Mouse (Mus musculus) liver, adult 2 months (tissue): ENCODE measurements around the gene Ndufc1. TPM values are rescaled to one million over a fixed set of nuclear protein-coding genes. Genes with fewer than 3 reads are reported as not detected.
"Not testable (repeated sequence)": the region's sequence is repeated elsewhere in the genome, so short reads cannot be mapped to it uniquely, and the experiment has no call there.

Experiments used
- DNase-seq: peaks from one replicate; pipeline ENCODE4 v3.0.0-alpha.2; 2011; ENCODE audit warnings: low read depth, low spot score; ENCODE audit errors: extremely low read depth
- H3K27ac ChIP-seq: fragments of 200-500 bp; replicated peaks from 2 replicates; pipeline ENCODE4 v1.5.1; 2012; ENCODE audit warnings: low read depth, mild to moderate bottlenecking, control low read depth, inconsistent platforms, low read length; ENCODE audit not compliant: insufficient read depth
- H3K27me3 ChIP-seq: fragments of 200-500 bp; 2 replicates; pipeline ENCODE4 v1.6.1; 2012; ENCODE audit warnings: mild to moderate bottlenecking, moderate library complexity, low read length, inconsistent platforms; ENCODE audit not compliant: control insufficient read depth, insufficient read depth
- H3K36me3 ChIP-seq: fragments of 200-500 bp; 2 replicates; pipeline ENCODE4 v1.6.1; 2012; ENCODE audit warnings: low read length, inconsistent platforms; ENCODE audit not compliant: control insufficient read depth, insufficient read depth
- H3K4me1 ChIP-seq: fragments of 200-500 bp; 2 replicates; pipeline ENCODE4 v1.6.1; 2011; ENCODE audit warnings: low read length; ENCODE audit not compliant: control insufficient read depth, insufficient read depth
- H3K4me3 ChIP-seq: fragments of 200-500 bp; 2 replicates; pipeline ENCODE4 v1.5.1; 2011; ENCODE audit warnings: low read depth, mild to moderate bottlenecking, control low read depth, low read length, moderate library complexity; ENCODE audit not compliant: insufficient read depth
- H3K79me2 ChIP-seq: fragments of 200-500 bp; 2 replicates; pipeline ENCODE4 v1.6.1; 2012; ENCODE audit warnings: inconsistent platforms, mild to moderate bottlenecking, low read length, moderate library complexity; ENCODE audit not compliant: control insufficient read depth, insufficient read depth
- H3K9ac ChIP-seq: fragments of 200-500 bp; 2 replicates; pipeline ENCODE4 v1.6.1; 2012; ENCODE audit warnings: low read depth, mild to moderate bottlenecking, control low read depth, inconsistent platforms, low read length
- CTCF ChIP-seq: fragments of 200-500 bp; IDR thresholded peaks from 2 replicates; pipeline ENCODE4 v1.5.1; 2011; ENCODE audit warnings: low read depth, low read length, control low read depth
- POLR2A ChIP-seq: fragments of 200-500 bp; IDR thresholded peaks from 2 replicates; pipeline ENCODE4 v1.6.1; 2011; ENCODE audit warnings: low read length, control low read depth; ENCODE audit not compliant: insufficient read depth; ENCODE audit errors: extremely low read depth
- WGBS: fragments of 180-500 bp; shearing (Covaris S2); methylation state at CpG from one replicate; pipeline ENCODE4 v1.1.7; 2018; 5-methylcytosine and 5-hydroxymethylcytosine counted together
- polyA plus RNA-seq: library from polyadenylated mRNA; depleted of rRNA; stranded (reverse); fragments of >200 nt; gene quantifications from 2 replicates; pipeline ENCODE4 v1.2.3, GENCODE M21; 2012
- total RNA-seq: library from RNA; depleted of rRNA; stranded (reverse); fragments of >200 nt; gene quantifications from 2 replicates; pipeline ENCODE4 v1.2.3, GENCODE M21; 2014

Gene Ndufc1
- total and polyA plus RNA-seq, 2 experiments = 104 to 231 TPM

- no peaks in the 10 kb centered on the region for H3K27me3 ChIP-seq
- peaks cover under 1% of the 10 kb centered on the region; the same call in 1 of the 2 replicates for H3K79me2 ChIP-seq
- DNase-seq = no peak
- peaks cover 8% of the 10 kb centered on the region; the same call in 1 of the 2 replicates for H3K4me1 ChIP-seq
- no peaks in the 10 kb centered on the region for H3K36me3 ChIP-seq
- no peak overlapping the region for H3K27ac ChIP-seq
- no peak overlapping the region for H3K4me3 ChIP-seq
- 90% methylated on average over 1 of the region's 1 CpGs for WGBS
- TF ChIP-seq CTCF = no peak
- TF ChIP-seq POLR2A = no peak
- H3K9ac ChIP-seq = no peak overlapping the region
Measured at GRCm38 (mm10) chr3:51413276-51413675, 4.5 kb upstream of the Ndufc1 start.

GRCm38 (mm10) chr3:51412457-51412856 lies 3.7 kb upstream of the Ndufc1 start:
- TF ChIP-seq CTCF (no peak), POLR2A (no peak)
- 85% methylated on average over 7 of the region's 7 CpGs for whole genome bisulfite sequencing
- DNase-seq = no peak

GRCm38 (mm10) chr3:51407870-51408560 lies 773 bp downstream of the Ndufc1 start:
- no peak for DNase-seq
- Histone ChIP-seq H3K27me3 (no peaks in the 10 kb centered on the region), H3K4me3 (peak overlapping the region; percentile 94), H3K9ac (peak overlapping the region; percentile 94), H3K79me2 (no peaks in the 10 kb centered on the region), H3K27ac (peak overlapping the region; percentile 91), H3K4me1 (peaks cover 3% of the 10 kb centered on the region), H3K36me3 (peaks cover 21% of the 10 kb centered on the region; the same call in 1 of the 2 replicates)
- 13% methylated on average over 20 of the region's 20 CpGs for WGBS
- no peak for TF ChIP-seq POLR2A
- no peak for TF ChIP-seq CTCF

More at GRCm38 (mm10) chr3:51412457-51412856, 3.7 kb upstream of the Ndufc1 start:
- no peak overlapping the region for H3K9ac ChIP-seq
- no peaks in the 10 kb centered on the region for H3K79me2 ChIP-seq
- no peak overlapping the region for H3K4me3 ChIP-seq
- H3K27me3 ChIP-seq = no peaks in the 10 kb centered on the region
- H3K36me3 ChIP-seq = no peaks in the 10 kb centered on the region
- H3K4me1 ChIP-seq = peaks cover 6% of the 10 kb centered on the region
- no peak overlapping the region for H3K27ac ChIP-seq

- no peaks in the 10 kb centered on the region; the same call in 1 of the 2 replicates for H3K4me1 ChIP-seq
- H3K36me3 ChIP-seq = peaks cover 21% of the 10 kb centered on the region; the same call in 1 of the 2 replicates
- DNase-seq = no peak
- H3K27me3 ChIP-seq = no peaks in the 10 kb centered on the region
- no peaks in the 10 kb centered on the region for H3K79me2 ChIP-seq
- TF ChIP-seq CTCF = no peak
- TF ChIP-seq POLR2A = no peak
- H3K9ac ChIP-seq = no peak overlapping the region
- H3K27ac ChIP-seq = no peak overlapping the region
- H3K4me3 ChIP-seq = no peak overlapping the region
- WGBS = 89% methylated on average over 12 of the region's 12 CpGs
Measured at GRCm38 (mm10) chr3:51402628-51403027, 6.2 kb downstream of the Ndufc1 start.

GRCm38 (mm10) chr3:51402054-51402453 lies 6.7 kb downstream of the Ndufc1 start:
- not testable (repeated sequence) for H3K27me3 ChIP-seq, DNase-seq, H3K79me2 ChIP-seq, H3K4me3 ChIP-seq, H3K27ac ChIP-seq, H3K9ac ChIP-seq, H3K4me1 ChIP-seq
- peaks cover 21% of the 10 kb centered on the region; the same call in 1 of the 2 replicates for H3K36me3 ChIP-seq
- 75% methylated on average over 4 of the region's 4 CpGs for WGBS

GRCm38 (mm10) chr3:51400682-51401081 lies 8.1 kb downstream of the Ndufc1 start:
- Histone ChIP-seq H3K4me3 (no peak overlapping the region), H3K9ac (no peak overlapping the region), H3K79me2 (no peaks in the 10 kb centered on the region), H3K27me3 (no peaks in the 10 kb centered on the region; the same call in 1 of the 2 replicates), H3K27ac (no peak overlapping the region), H3K36me3 (peaks cover 9% of the 10 kb centered on the region; the same call in 1 of the 2 replicates), H3K4me1 (no peaks in the 10 kb centered on the region; the same call in 1 of the 2 replicates)
- WGBS = 67% methylated on average over 10 of the region's 10 CpGs
- DNase-seq = no peak
- TF ChIP-seq CTCF (no peak), POLR2A (no peak)
